Mouse (Mus musculus): Measurements from ENCODE around the gene Bcas3. TPM values are rescaled to one million over a fixed set of nuclear protein-coding genes. Genes with fewer than 3 reads are reported as not detected.

Bcas3 gene
- polyA plus RNA-seq, 1 experiment from 2014 or later, result 16.7 TPM

GRCm38 (mm10) chr11:85447375-85447774 is 94.4 kb downstream of the Bcas3 start:
- Histone ChIP-seq H3K36me3 (no peaks in the 10 kb centered on the region), H3K4me3 (replicated peaks) (no peak overlapping the region), H3K4me1 (no peaks in the 10 kb centered on the region), H3K27ac (no peak overlapping the region), H3K4me2 (no peak overlapping the region), H3K9me3 (no peaks in the 10 kb centered on the region), H3K9ac (no peak overlapping the region), H3K27me3 (replicated peaks) (no peaks in the 10 kb centered on the region)
- WGBS, result 91% methylated on average over 5 of the region's 5 CpGs
- ATAC-seq (ENCODE audit: insufficient read depth, low FRiP score, low read depth), result no peak

- WGBS, result 61% methylated on average over 8 of the region's 8 CpGs
- ATAC-seq (ENCODE audit: insufficient read depth, low FRiP score, low read depth), result no peak
Measured at GRCm38 (mm10) chr11:85453598-85454304, 100.8 kb downstream of the Bcas3 start.

GRCm38 (mm10) chr11:85454305-85454682 is 101.3 kb downstream of the Bcas3 start:
- WGBS, result 87% methylated on average over 5 of the region's 5 CpGs
- Histone ChIP-seq H3K4me2 (no peak overlapping the region), H3K9ac (no peak overlapping the region), H3K9me3 (no peaks in the 10 kb centered on the region), H3K4me1 (no peaks in the 10 kb centered on the region), H3K4me3 (replicated peaks) (no peak overlapping the region), H3K27ac (no peak overlapping the region), H3K36me3 (no peaks in the 10 kb centered on the region), H3K27me3 (replicated peaks) (no peaks in the 10 kb centered on the region)
- no peak for ATAC-seq (ENCODE audit: insufficient read depth, low FRiP score, low read depth)

More at GRCm38 (mm10) chr11:85453598-85454304, 100.8 kb downstream of the Bcas3 start:
- H3K9me3 ChIP-seq, result no peaks in the 10 kb centered on the region
- H3K27ac ChIP-seq, result no peak overlapping the region
- H3K4me1 ChIP-seq, result no peaks in the 10 kb centered on the region
- no peaks in the 10 kb centered on the region for H3K27me3 ChIP-seq (replicated peaks)
- H3K36me3 ChIP-seq, result no peaks in the 10 kb centered on the region
- H3K4me3 ChIP-seq (replicated peaks), result no peak overlapping the region
- H3K4me2 ChIP-seq, result no peak overlapping the region
- H3K9ac ChIP-seq, result no peak overlapping the region

- Histone ChIP-seq H3K27me3 (replicated peaks) (no peaks in the 10 kb centered on the region), H3K36me3 (no peaks in the 10 kb centered on the region), H3K27ac (no peak overlapping the region), H3K4me1 (no peaks in the 10 kb centered on the region), H3K4me3 (replicated peaks) (no peak overlapping the region), H3K9ac (no peak overlapping the region), H3K9me3 (no peaks in the 10 kb centered on the region), H3K4me2 (no peak overlapping the region)
- ATAC-seq (ENCODE audit: insufficient read depth, low FRiP score, low read depth), result no peak
- 85% methylated on average over 7 of the region's 7 CpGs for WGBS
Measured at GRCm38 (mm10) chr11:85461536-85461935, 108.6 kb downstream of the Bcas3 start.

DNA sequence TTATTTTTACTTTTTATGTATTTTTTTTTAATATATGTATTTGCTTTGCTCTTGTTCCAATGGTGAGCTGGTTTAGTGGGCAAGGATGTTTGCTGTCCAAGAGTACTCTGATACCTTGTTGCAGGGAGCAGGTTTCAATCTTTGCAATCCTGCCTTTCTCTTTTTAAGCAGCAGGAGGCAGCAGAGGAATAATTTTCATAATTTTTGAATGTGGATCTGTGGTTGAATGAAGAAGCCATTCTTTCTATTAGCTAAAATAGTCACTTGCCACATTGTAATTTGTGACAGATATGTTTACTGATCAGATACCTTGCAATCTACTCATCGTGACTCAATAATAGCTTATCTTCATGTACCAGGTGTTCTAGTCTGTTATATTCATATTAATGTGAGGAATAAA is 116.6 kb downstream of the Bcas3 start:
- Histone ChIP-seq H3K9ac (no peak overlapping the region), H3K4me3 (replicated peaks) (no peak overlapping the region)

DNA sequence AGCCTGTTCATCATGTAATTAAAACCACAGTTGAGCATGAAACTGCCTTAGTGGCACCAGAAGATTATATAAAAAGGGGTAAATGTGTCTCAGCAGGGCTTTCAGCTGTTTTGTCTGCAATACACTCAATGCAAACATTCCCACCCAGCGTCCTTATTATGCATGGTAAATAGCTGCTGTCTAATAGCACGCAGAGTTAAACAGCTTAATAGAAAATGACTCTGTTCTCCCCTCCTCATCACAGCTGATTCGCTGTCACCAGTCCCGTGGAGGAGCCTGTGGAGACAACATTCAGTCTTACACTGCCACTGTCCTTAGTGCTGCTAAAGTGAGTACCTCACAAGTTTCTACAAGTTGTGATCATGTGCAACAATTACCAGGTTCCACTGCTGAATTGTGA is 117.5 kb downstream of the Bcas3 start:
- Histone ChIP-seq H3K36me3 (no peaks in the 10 kb centered on the region), H3K4me1 (0 out of 2 replicates have a peak, but pooled peaks cover 3% of the 10 kb centered on the region), H3K27me3 (replicated peaks) (no peaks in the 10 kb centered on the region), H3K9me3 (no peaks in the 10 kb centered on the region), H3K27ac (no peak overlapping the region), H3K4me2 (no peak overlapping the region), H3K4me3 (replicated peaks) (no peak overlapping the region), H3K9ac (no peak overlapping the region)
- WGBS, result 44% methylated on average over 4 of the region's 4 CpGs
- no peak for ATAC-seq (ENCODE audit: insufficient read depth, low FRiP score, low read depth)

More for the DNA sequence above, 116.6 kb downstream of the Bcas3 start:
- no peak for ATAC-seq (ENCODE audit: insufficient read depth, low FRiP score, low read depth)
- WGBS, result 67% methylated on average over 1 of the region's 1 CpGs
- Histone ChIP-seq H3K27ac (no peak overlapping the region), H3K4me1 (0 out of 2 replicates have a peak, but pooled peaks cover 3% of the 10 kb centered on the region), H3K36me3 (no peaks in the 10 kb centered on the region), H3K27me3 (replicated peaks) (no peaks in the 10 kb centered on the region), H3K9me3 (no peaks in the 10 kb centered on the region), H3K4me2 (no peak overlapping the region)

GRCm38 (mm10) chr11:85474326-85474725 is 121.4 kb downstream of the Bcas3 start:
- H3K36me3 ChIP-seq, result no peaks in the 10 kb centered on the region
- H3K27ac ChIP-seq, result no peak overlapping the region
- H3K4me3 ChIP-seq (replicated peaks), result no peak overlapping the region
- H3K27me3 ChIP-seq (replicated peaks), result no peaks in the 10 kb centered on the region
- 0 out of 2 replicates have a peak, but pooled peaks cover 3% of the 10 kb centered on the region for H3K4me1 ChIP-seq
- no peaks in the 10 kb centered on the region for H3K9me3 ChIP-seq
- H3K9ac ChIP-seq, result no peak overlapping the region
- ATAC-seq (ENCODE audit: insufficient read depth, low FRiP score, low read depth), result no peak
- WGBS, result 31% methylated on average over 12 of the region's 12 CpGs
- no peak overlapping the region; the same call in 1 of the 2 replicates for H3K4me2 ChIP-seq

- Histone ChIP-seq H3K27ac (no peak overlapping the region), H3K4me1 (no peaks in the 10 kb centered on the region), H3K27me3 (replicated peaks) (no peaks in the 10 kb centered on the region), H3K9ac (no peak overlapping the region), H3K36me3 (no peaks in the 10 kb centered on the region), H3K9me3 (no peaks in the 10 kb centered on the region), H3K4me3 (replicated peaks) (no peak overlapping the region), H3K4me2 (no peak overlapping the region)
- WGBS, result 73% methylated on average over 6 of the region's 6 CpGs
- no peak for ATAC-seq (ENCODE audit: insufficient read depth, low FRiP score, low read depth)
Measured at GRCm38 (mm10) chr11:85482737-85483467, 129.9 kb downstream of the Bcas3 start.

GRCm38 (mm10) chr11:85485197-85485940 is 132.4 kb downstream of the Bcas3 start:
- no peak overlapping the region for H3K9ac ChIP-seq
- no peak overlapping the region for H3K4me2 ChIP-seq
- ATAC-seq (ENCODE audit: insufficient read depth, low FRiP score, low read depth), result no peak
- H3K9me3 ChIP-seq, result no peaks in the 10 kb centered on the region
- no peak overlapping the region for H3K4me3 ChIP-seq (replicated peaks)
- no peaks in the 10 kb centered on the region for H3K4me1 ChIP-seq
- H3K27ac ChIP-seq, result no peak overlapping the region
- WGBS, result 77% methylated on average over 6 of the region's 6 CpGs
- no peaks in the 10 kb centered on the region for H3K36me3 ChIP-seq
- H3K27me3 ChIP-seq (replicated peaks), result no peaks in the 10 kb centered on the region

DNA sequence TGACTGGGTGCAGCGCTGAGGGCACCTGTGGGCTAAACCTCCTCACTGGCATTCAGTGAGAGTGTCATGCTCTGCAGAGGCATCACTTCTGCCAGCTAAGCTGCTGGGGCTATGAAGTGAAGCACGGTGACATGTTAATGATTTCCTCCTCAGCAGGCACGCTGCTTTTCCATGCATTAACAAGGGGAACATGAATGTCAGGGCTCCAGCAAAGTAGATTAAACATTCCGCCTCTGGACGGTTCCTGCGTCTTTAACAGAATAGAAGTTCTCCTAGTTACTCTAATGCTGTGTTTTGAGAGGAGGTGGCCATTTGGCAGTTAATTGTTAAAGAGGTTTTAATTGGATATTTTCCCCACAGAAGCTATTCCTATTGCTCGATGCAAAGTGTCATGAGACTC is 134.5 kb downstream of the Bcas3 start:
- peaks cover 3% of the 10 kb centered on the region; the same call in 1 of the 2 replicates for H3K4me1 ChIP-seq
- H3K9ac ChIP-seq, result no peak overlapping the region
- WGBS, result 58% methylated on average over 7 of the region's 7 CpGs
- no peak overlapping the region for H3K4me2 ChIP-seq
- H3K36me3 ChIP-seq, result no peaks in the 10 kb centered on the region
- no peak overlapping the region for H3K27ac ChIP-seq
- no peaks in the 10 kb centered on the region for H3K9me3 ChIP-seq
- no peaks in the 10 kb centered on the region for H3K27me3 ChIP-seq (replicated peaks)
- no peak for ATAC-seq (ENCODE audit: insufficient read depth, low FRiP score, low read depth)
- H3K4me3 ChIP-seq (replicated peaks), result no peak overlapping the region

GRCm38 (mm10) chr11:85492231-85492630 is 139.3 kb downstream of the Bcas3 start:
- H3K36me3 ChIP-seq, result no peaks in the 10 kb centered on the region
- H3K9ac ChIP-seq, result no peak overlapping the region
- H3K9me3 ChIP-seq, result no peaks in the 10 kb centered on the region
- no peaks in the 10 kb centered on the region for H3K27me3 ChIP-seq (replicated peaks)
- peak overlapping the region; percentile 51; the same call in 1 of the 2 replicates for H3K27ac ChIP-seq
- peaks cover 3% of the 10 kb centered on the region; the same call in 1 of the 2 replicates for H3K4me1 ChIP-seq
- no peak overlapping the region for H3K4me3 ChIP-seq (replicated peaks)
- H3K4me2 ChIP-seq, result peak overlapping the region; percentile 33; the same call in 1 of the 2 replicates
- WGBS, result 13% methylated on average over 12 of the region's 12 CpGs
- peak; percentile 50; the same call in 1 of the 2 replicates for ATAC-seq (ENCODE audit: insufficient read depth, low FRiP score, low read depth)

All from stomach, embryonic 15.5 days (tissue).